Mouse (Mus musculus): ENCODE data around the gene Sult2a4. TPM values are rescaled to one million over a fixed set of nuclear protein-coding genes. Genes with fewer than 3 reads are reported as not detected.
"Not testable (repeated sequence)": the region's sequence is repeated elsewhere in the genome, so short reads cannot be mapped to it uniquely, and the experiment has no call there.

Gene Sult2a4
- polyA plus RNA-seq (2012; rRNA removed), result not detected in 2 replicates

- DNase-seq (ENCODE audit: low read depth, low spot score), result not testable (repeated sequence)
- WGBS, result 91% methylated on average over 6 of the region's 6 CpGs
These were observed at the start of gene Sult2a4 for GRCm38 (mm10) chr7:13989507-13989906. Sult2a4 (minus strand) TSS chr7:13989607.

- DNase-seq (ENCODE audit: low read depth, low spot score), result not testable (repeated sequence)
These were observed 41.4 kb upstream of the Sult2a4 start for GRCm38 (mm10) chr7:14030831-14031230.

GRCm38 (mm10) chr7:14013083-14013482 is 23.7 kb upstream of the Sult2a4 start:
- no peak for DNase-seq (ENCODE audit: low read depth, low spot score)
- 77% methylated on average over 8 of the region's 8 CpGs for WGBS

- DNase-seq (ENCODE audit: low read depth, low spot score), result not testable (repeated sequence)
These were observed 21.3 kb upstream of the Sult2a4 start for GRCm38 (mm10) chr7:14010686-14011085.

Other genes starting within 250 kb of the Sult2a4 start
- not detected in 2 replicates for gene Sult2a1, start 152.2 kb downstream of the Sult2a4 start, polyA plus RNA-seq (2012; rRNA removed)
- gene Sult2a3, start 133.4 kb upstream of the Sult2a4 start, polyA plus RNA-seq (2012; rRNA removed), result not detected in 2 replicates